Mouse (Mus musculus) brain, embryonic 14.5 days (tissue): Measurements from ENCODE around the gene Ddb2.

Source experiments
- CTCF ChIP-seq: fragments of 200-500 bp; IDR thresholded peaks from 2 replicates; pipeline ENCODE4 v1.5.1; 2012; ENCODE audit warnings: inconsistent platforms, mild to moderate bottlenecking, moderate library complexity, borderline replicate concordance; ENCODE audit not compliant: insufficient read depth, insufficient read length; ENCODE audit errors: extremely low read depth
- POLR2A ChIP-seq: fragments of 200-500 bp; IDR thresholded peaks from 2 replicates; pipeline ENCODE4 v1.6.1; 2012; ENCODE audit warnings: mild to moderate bottlenecking, inconsistent platforms, borderline replicate concordance; ENCODE audit not compliant: poor library complexity, insufficient read depth, insufficient read length, severe bottlenecking; ENCODE audit errors: extremely low read depth

DNA sequence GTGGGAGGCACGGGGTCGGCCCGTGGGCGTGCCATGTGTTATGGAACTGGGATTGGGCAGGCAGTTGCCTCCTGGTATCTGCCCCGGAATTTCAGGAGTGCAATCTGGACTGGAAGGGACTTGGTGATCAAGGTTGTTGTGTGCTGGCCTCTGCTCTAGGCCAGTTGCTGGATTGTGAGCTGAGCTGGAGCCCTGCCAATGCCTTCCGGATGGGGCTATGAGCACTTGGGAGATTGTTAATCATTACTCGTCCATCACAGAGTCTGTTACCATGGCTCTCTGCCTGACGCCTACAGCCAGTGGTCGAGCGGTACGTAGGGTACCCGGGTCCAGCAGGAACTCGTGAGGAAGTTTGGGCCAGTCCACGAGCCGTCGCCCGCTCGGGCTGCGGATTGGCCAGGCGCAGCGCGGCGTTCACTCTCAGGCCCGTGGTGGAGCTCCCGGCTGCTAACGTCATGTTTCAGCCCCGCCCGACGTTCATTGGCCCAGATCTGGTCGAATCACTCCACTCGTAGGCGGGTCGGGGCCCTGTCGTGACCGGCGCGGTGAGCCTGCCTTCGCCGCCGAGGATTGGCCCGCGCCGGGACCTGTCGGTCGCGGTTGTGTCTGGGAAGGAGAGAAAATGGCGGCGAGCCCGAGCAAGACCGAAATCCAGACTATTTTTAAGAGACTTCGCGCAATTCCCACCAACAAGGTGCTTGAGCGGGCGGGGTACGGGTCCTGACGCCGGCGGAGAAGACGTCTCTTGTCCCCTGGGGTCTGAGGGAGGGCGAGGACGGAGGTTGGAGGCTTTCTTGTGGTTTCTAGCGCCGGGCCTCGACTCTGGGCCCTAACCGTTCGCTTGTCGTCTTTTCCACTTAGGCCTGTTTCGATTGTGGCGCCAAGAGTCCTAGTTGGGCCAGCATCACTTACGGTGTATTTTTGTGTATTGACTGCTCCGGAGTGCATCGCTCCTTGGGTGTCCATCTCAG, 28.2 kb upstream of the Ddb2 start, which contains the start of gene Arfgap2:
- TF ChIP-seq POLR2A (peak; percentile 45; the same call in 1 of the 2 replicates), CTCF (no peak)
